Mouse (Mus musculus) gastrocnemius, adult 18-20 months (tissue): Measurements from ENCODE around the gene Zkscan2. TPM values are rescaled to one million over a fixed set of nuclear protein-coding genes. Genes with fewer than 3 reads are reported as not detected.
A peak's percentile ranks its signal among the peaks of the same experiment; 100 is the strongest.

Experiments used
- DNase-seq: peaks from one replicate; pipeline ENCODE4 v3.0.0; 2021; ENCODE audit warnings: low spot score
- long read RNA-seq, 2 experiments: library from polyadenylated mRNA; stranded (forward); transcript quantifications; one replicate each; pipeline ENCODE4 v2.0.0; 2021
- total RNA-seq, 2 experiments: library from RNA; stranded (reverse); gene quantifications; 2 replicates each; pipeline ENCODE4 v1.2.3; 2021

Zkscan2 gene
- total RNA-seq, result under 1 TPM; 0.02 to 0.07 TPM
- long read RNA-seq, experiment 1, result 0 reads
- long read RNA-seq, experiment 2, result 0 reads

- peak; percentile 54 for DNase-seq
Measured at GRCm38 (mm10) chr7:123500239-123501219, at the start of gene Zkscan2. TSS of gene Zkscan2 (minus strand) at chr7:123500449.

- DNase-seq, result no peak
Measured at GRCm38 (mm10) chr7:123529190-123529589, 28.9 kb upstream of the Zkscan2 start.

GRCm38 (mm10) chr7:123525761-123526160 is 25.5 kb upstream of the Zkscan2 start:
- DNase-seq, result no peak

GRCm38 (mm10) chr7:123524218-123524861 is 24.1 kb upstream of the Zkscan2 start:
- DNase-seq, result peak; percentile 18

GRCm38 (mm10) chr7:123507946-123508345 is 7.7 kb upstream of the Zkscan2 start:
- no peak for DNase-seq

GRCm38 (mm10) chr7:123503358-123503757 is 3.1 kb upstream of the Zkscan2 start:
- DNase-seq, result no peak

GRCm38 (mm10) chr7:123499481-123500238 is 589 bp downstream of the Zkscan2 start:
- DNase-seq, result no peak

- DNase-seq, result no peak
Measured at GRCm38 (mm10) chr7:123487703-123488102, 12.5 kb downstream of the Zkscan2 start.

- no peak for DNase-seq
Measured at GRCm38 (mm10) chr7:123467961-123468360, 32.3 kb downstream of the Zkscan2 start.

GRCm38 (mm10) chr7:123465692-123466387 is 34.4 kb downstream of the Zkscan2 start:
- peak; percentile 75 for DNase-seq

- DNase-seq, result no peak
Measured at GRCm38 (mm10) chr7:123463569-123463968, 36.7 kb downstream of the Zkscan2 start.

- no peak for DNase-seq
Measured at GRCm38 (mm10) chr7:123462070-123462501, 38.2 kb downstream of the Zkscan2 start, which contains the start of gene Aqp8. TSS of gene Aqp8 (plus strand) at chr7:123462291.

GRCm38 (mm10) chr7:123461316-123461715 is 38.9 kb downstream of the Zkscan2 start:
- no peak for DNase-seq

- no peak for DNase-seq
Measured at GRCm38 (mm10) chr7:123459247-123459646, 41.0 kb downstream of the Zkscan2 start.

GRCm38 (mm10) chr7:123458309-123458708 is 41.9 kb downstream of the Zkscan2 start:
- no peak for DNase-seq

- no peak for DNase-seq
Measured at GRCm38 (mm10) chr7:123455088-123455487, 45.2 kb downstream of the Zkscan2 start.

- DNase-seq, result peak; percentile 50
Measured at GRCm38 (mm10) chr7:123453066-123453465, 47.2 kb downstream of the Zkscan2 start.

GRCm38 (mm10) chr7:123452551-123452950 is 47.7 kb downstream of the Zkscan2 start:
- no peak for DNase-seq

GRCm38 (mm10) chr7:123450515-123450914 is 49.7 kb downstream of the Zkscan2 start:
- DNase-seq, result no peak

- no peak for DNase-seq
Measured at GRCm38 (mm10) chr7:123449676-123450075, 50.6 kb downstream of the Zkscan2 start.

GRCm38 (mm10) chr7:123448794-123449193 is 51.5 kb downstream of the Zkscan2 start:
- no peak for DNase-seq
